Mouse (Mus musculus): Measurements from ENCODE around the gene Eef1akmt3. TPM values are rescaled to one million over a fixed set of nuclear protein-coding genes. Genes with fewer than 3 reads are reported as not detected.

Gene Eef1akmt3
- polyA plus RNA-seq, 1 experiment from 2014 or later = 1.2 TPM

GRCm38 (mm10) chr10:127055406-127055805 lies 14.1 kb upstream of the Eef1akmt3 start:
- DNase-seq (ENCODE audit: low spot score) (no peak), ATAC-seq (ENCODE audit: low FRiP score, low TSS enrichment) (no peak)
- H3K27me3 ChIP-seq (ENCODE audit: control insufficient read depth, insufficient read depth, low read length) = no peaks in the 10 kb centered on the region
- H3K4me3 ChIP-seq (ENCODE audit: low read depth, low read length) = no peak overlapping the region
- H3K9me3 ChIP-seq (ENCODE audit: control insufficient read depth, low read length) = no peaks in the 10 kb centered on the region
- TF ChIP-seq CTCF (IDR thresholded peaks at IDR 0.05; ENCODE audit: low read depth) = no peak
- TF ChIP-seq EP300 (optimal IDR thresholded peaks at IDR 0.05) = no peak
- H3K36me3 ChIP-seq (ENCODE audit: control insufficient read depth, insufficient read depth, low read length) = peaks cover 6% of the 10 kb centered on the region; the same call in 1 of the 2 replicates
- H3K4me1 ChIP-seq (replicated peaks; ENCODE audit: control insufficient read depth, insufficient read depth) = 0 out of 2 replicates have a peak, but pooled peaks cover 2% of the 10 kb centered on the region
- no peak overlapping the region for H3K27ac ChIP-seq (replicated peaks)
- no peak overlapping the region for H3K4me2 ChIP-seq (replicated peaks; ENCODE audit: low read depth)
- 81% methylated on average over 8 of the region's 8 CpGs for WGBS
- no peak overlapping the region for H3K9ac ChIP-seq (ENCODE audit: low read length)

GRCm38 (mm10) chr10:127054646-127055045 lies 13.3 kb upstream of the Eef1akmt3 start:
- 70% methylated on average over 4 of the region's 4 CpGs for WGBS
- peak; percentile 8; the same call in 1 of the 2 replicates for TF ChIP-seq CTCF (IDR thresholded peaks at IDR 0.05; ENCODE audit: low read depth)
- no peak for TF ChIP-seq EP300 (optimal IDR thresholded peaks at IDR 0.05)
- no peak overlapping the region for H3K9ac ChIP-seq (ENCODE audit: low read length)

GRCm38 (mm10) chr10:127050119-127050474 lies 8.8 kb upstream of the Eef1akmt3 start:
- WGBS = 17% methylated on average over 10 of the region's 10 CpGs
- Histone ChIP-seq H3K9ac (ENCODE audit: low read length) (no peak overlapping the region), H3K36me3 (ENCODE audit: control insufficient read depth, insufficient read depth, low read length) (no peaks in the 10 kb centered on the region; the same call in 1 of the 2 replicates), H3K4me2 (replicated peaks; ENCODE audit: low read depth) (no peak overlapping the region), H3K4me1 (replicated peaks; ENCODE audit: control insufficient read depth, insufficient read depth) (peaks cover 5% of the 10 kb centered on the region; the same call in 1 of the 2 replicates), H3K27me3 (ENCODE audit: control insufficient read depth, insufficient read depth, low read length) (peaks cover 4% of the 10 kb centered on the region; the same call in 1 of the 2 replicates), H3K4me3 (ENCODE audit: low read depth, low read length) (no peak overlapping the region), H3K27ac (replicated peaks) (no peak overlapping the region), H3K9me3 (ENCODE audit: control insufficient read depth, low read length) (no peaks in the 10 kb centered on the region)
- ATAC-seq (ENCODE audit: low FRiP score, low TSS enrichment) (peak; percentile 18; the same call in 1 of the 2 replicates), DNase-seq (ENCODE audit: low spot score) (no peak)
- no peak for TF ChIP-seq CTCF (IDR thresholded peaks at IDR 0.05; ENCODE audit: low read depth)
- no peak for TF ChIP-seq EP300 (optimal IDR thresholded peaks at IDR 0.05)

More at GRCm38 (mm10) chr10:127054646-127055045, 13.3 kb upstream of the Eef1akmt3 start:
- Histone ChIP-seq H3K27me3 (ENCODE audit: control insufficient read depth, insufficient read depth, low read length) (peaks cover 3% of the 10 kb centered on the region; the same call in 1 of the 2 replicates), H3K36me3 (ENCODE audit: control insufficient read depth, insufficient read depth, low read length) (peaks cover 6% of the 10 kb centered on the region; the same call in 1 of the 2 replicates), H3K4me3 (ENCODE audit: low read depth, low read length) (no peak overlapping the region), H3K9me3 (ENCODE audit: control insufficient read depth, low read length) (no peaks in the 10 kb centered on the region), H3K27ac (replicated peaks) (no peak overlapping the region), H3K4me2 (replicated peaks; ENCODE audit: low read depth) (no peak overlapping the region), H3K4me1 (replicated peaks; ENCODE audit: control insufficient read depth, insufficient read depth) (no peaks in the 10 kb centered on the region)
- DNase-seq (ENCODE audit: low spot score) = no peak
- ATAC-seq (ENCODE audit: low FRiP score, low TSS enrichment) = no peak

- peak overlapping the region; percentile 55 for H3K4me2 ChIP-seq (replicated peaks; ENCODE audit: low read depth)
- H3K9me3 ChIP-seq (ENCODE audit: control insufficient read depth, low read length) = no peaks in the 10 kb centered on the region
- no peak overlapping the region for H3K27ac ChIP-seq (replicated peaks)
- no peaks in the 10 kb centered on the region; the same call in 1 of the 2 replicates for H3K36me3 ChIP-seq (ENCODE audit: control insufficient read depth, insufficient read depth, low read length)
- 0 out of 2 replicates have a peak overlapping the region, but pooled peaks have one; percentile 13 for H3K9ac ChIP-seq (ENCODE audit: low read length)
- peaks cover 5% of the 10 kb centered on the region; the same call in 1 of the 2 replicates for H3K4me1 ChIP-seq (replicated peaks; ENCODE audit: control insufficient read depth, insufficient read depth)
- H3K4me3 ChIP-seq (ENCODE audit: low read depth, low read length) = peak overlapping the region; percentile 28
- peak; percentile 61 for DNase-seq (ENCODE audit: low spot score)
- TF ChIP-seq CTCF (IDR thresholded peaks at IDR 0.05; ENCODE audit: low read depth) (peak; percentile 63), EP300 (optimal IDR thresholded peaks at IDR 0.05) (no peak)
- 1% methylated on average over 29 of the region's 29 CpGs for WGBS
- peaks cover 4% of the 10 kb centered on the region; the same call in 1 of the 2 replicates for H3K27me3 ChIP-seq (ENCODE audit: control insufficient read depth, insufficient read depth, low read length)
- peak; percentile 43 for ATAC-seq (ENCODE audit: low FRiP score, low TSS enrichment)
Observed at GRCm38 (mm10) chr10:127049395-127050118, 8.2 kb upstream of the Eef1akmt3 start.

- DNase-seq (ENCODE audit: low spot score) = peak; percentile 42
- WGBS = 5% methylated on average over 35 of the region's 35 CpGs
Observed at GRCm38 (mm10) chr10:127048608-127049394, 7.5 kb upstream of the Eef1akmt3 start.

More at GRCm38 (mm10) chr10:127048608-127049394, 7.5 kb upstream of the Eef1akmt3 start:
- no peak overlapping the region for H3K27ac ChIP-seq (replicated peaks)
- peak overlapping the region; percentile 28 for H3K4me3 ChIP-seq (ENCODE audit: low read depth, low read length)
- peaks cover 5% of the 10 kb centered on the region; the same call in 1 of the 2 replicates for H3K4me1 ChIP-seq (replicated peaks; ENCODE audit: control insufficient read depth, insufficient read depth)
- H3K36me3 ChIP-seq (ENCODE audit: control insufficient read depth, insufficient read depth, low read length) = no peaks in the 10 kb centered on the region
- H3K27me3 ChIP-seq (ENCODE audit: control insufficient read depth, insufficient read depth, low read length) = peaks cover 4% of the 10 kb centered on the region; the same call in 1 of the 2 replicates
- H3K9me3 ChIP-seq (ENCODE audit: control insufficient read depth, low read length) = no peaks in the 10 kb centered on the region
- no peak for ATAC-seq (ENCODE audit: low FRiP score, low TSS enrichment)
- peak; percentile 36; the same call in 1 of the 2 replicates for TF ChIP-seq CTCF (IDR thresholded peaks at IDR 0.05; ENCODE audit: low read depth)
- no peak for TF ChIP-seq EP300 (optimal IDR thresholded peaks at IDR 0.05)
- peak overlapping the region; percentile 55 for H3K4me2 ChIP-seq (replicated peaks; ENCODE audit: low read depth)
- H3K9ac ChIP-seq (ENCODE audit: low read length) = no peak overlapping the region

Data from stomach, postnatal 0 days (tissue).